Mouse (Mus musculus): Measurements from ENCODE around the gene Tpd52l1.
"Not testable (repeated sequence)": the region's sequence is repeated elsewhere in the genome, so short reads cannot be mapped to it uniquely, and the experiment has no call there.

The Tpd52l1 gene

GRCm38 (mm10) chr10:31445291-31446124, at the start of gene Tpd52l1:
Gene Tpd52l1, minus strand, starts transcription at chr10:31445958.
- peak; percentile 79 for DNase-seq (ENCODE audit: low read depth, low spot score)

GRCm38 (mm10) chr10:31494296-31494695, 48.5 kb upstream of the Tpd52l1 start:
- no peak for DNase-seq (ENCODE audit: low read depth, low spot score)

- DNase-seq (ENCODE audit: low read depth, low spot score): no peak
Measured at GRCm38 (mm10) chr10:31467043-31467898, 21.5 kb upstream of the Tpd52l1 start.

GRCm38 (mm10) chr10:31465840-31466541, 20.2 kb upstream of the Tpd52l1 start:
- no peak for DNase-seq (ENCODE audit: low read depth, low spot score)

- no peak for DNase-seq (ENCODE audit: low read depth, low spot score)
Measured at GRCm38 (mm10) chr10:31465424-31465823, 19.7 kb upstream of the Tpd52l1 start.

GRCm38 (mm10) chr10:31463044-31463443, 17.3 kb upstream of the Tpd52l1 start:
- DNase-seq (ENCODE audit: low read depth, low spot score): no peak

GRCm38 (mm10) chr10:31456806-31457205, 11.0 kb upstream of the Tpd52l1 start:
- no peak for DNase-seq (ENCODE audit: low read depth, low spot score)

- no peak for DNase-seq (ENCODE audit: low read depth, low spot score)
Measured at GRCm38 (mm10) chr10:31447083-31447482, 1.3 kb upstream of the Tpd52l1 start.

- DNase-seq (ENCODE audit: low read depth, low spot score): no peak
Measured at GRCm38 (mm10) chr10:31444206-31444605, 1.6 kb downstream of the Tpd52l1 start.

GRCm38 (mm10) chr10:31441491-31441890, 4.3 kb downstream of the Tpd52l1 start:
- DNase-seq (ENCODE audit: low read depth, low spot score): no peak

- no peak for DNase-seq (ENCODE audit: low read depth, low spot score)
Measured at GRCm38 (mm10) chr10:31436047-31436446, 9.7 kb downstream of the Tpd52l1 start.

GRCm38 (mm10) chr10:31417956-31418355, 27.8 kb downstream of the Tpd52l1 start:
- no peak for DNase-seq (ENCODE audit: low read depth, low spot score)

GRCm38 (mm10) chr10:31392990-31393389, 52.8 kb downstream of the Tpd52l1 start:
- no peak for DNase-seq (ENCODE audit: low read depth, low spot score)

- DNase-seq (ENCODE audit: low read depth, low spot score): no peak
Measured at GRCm38 (mm10) chr10:31390777-31391395, 54.9 kb downstream of the Tpd52l1 start.

GRCm38 (mm10) chr10:31388566-31388965, 57.2 kb downstream of the Tpd52l1 start:
- not testable (repeated sequence) for DNase-seq (ENCODE audit: low read depth, low spot score)

GRCm38 (mm10) chr10:31370200-31370599, 75.6 kb downstream of the Tpd52l1 start:
- DNase-seq (ENCODE audit: low read depth, low spot score): not testable (repeated sequence)

GRCm38 (mm10) chr10:31359749-31360148, 86.0 kb downstream of the Tpd52l1 start:
- DNase-seq (ENCODE audit: low read depth, low spot score): no peak

GRCm38 (mm10) chr10:31354886-31355461, 90.8 kb downstream of the Tpd52l1 start:
- no peak for DNase-seq (ENCODE audit: low read depth, low spot score)

- DNase-seq (ENCODE audit: low read depth, low spot score): no peak
Measured at GRCm38 (mm10) chr10:31354141-31354540, 91.6 kb downstream of the Tpd52l1 start.

GRCm38 (mm10) chr10:31352845-31353427, 92.8 kb downstream of the Tpd52l1 start:
- no peak for DNase-seq (ENCODE audit: low read depth, low spot score)

GRCm38 (mm10) chr10:31351056-31351455, 94.7 kb downstream of the Tpd52l1 start:
- no peak for DNase-seq (ENCODE audit: low read depth, low spot score)

Data from embryo, embryonic 11.5 days (tissue).